Mouse (Mus musculus) midbrain, embryonic 11.5 days (tissue): Measurements from ENCODE around the gene 3100002H09Rik. TPM values are rescaled to one million over a fixed set of nuclear protein-coding genes. Genes with fewer than 3 reads are reported as not detected.

Experiments used
- ATAC-seq: fragments of 200-750 bp; cut with Nextera tagmentation; 2 replicates; pipeline ENCODE4 v1.8.0; 2017; ENCODE audit warnings: moderate TSS enrichment, moderate library complexity; ENCODE audit not compliant: low FRiP score
- DNase-seq: peaks from one replicate; pipeline ENCODE4 v3.0.0; 2015; ENCODE audit warnings: low spot score; ENCODE audit errors: missing footprints
- H3K27ac ChIP-seq: fragments of 300-500 bp; sonication (generic); 2 replicates; pipeline ENCODE4 v1.5.1; 2014; ENCODE audit warnings: low read depth, low read length
- H3K27me3 ChIP-seq: fragments of 300-500 bp; sonication (generic); 2 replicates; pipeline ENCODE4 v1.6.1; 2014; ENCODE audit warnings: mild to moderate bottlenecking, low read length, moderate library complexity, mixed read lengths; ENCODE audit not compliant: control insufficient read depth, insufficient read depth
- H3K36me3 ChIP-seq: fragments of 300-500 bp; sonication (generic); 2 replicates; pipeline ENCODE4 v1.6.1; 2014; ENCODE audit warnings: mild to moderate bottlenecking, low read length, moderate library complexity, mixed read lengths; ENCODE audit not compliant: control insufficient read depth, insufficient read depth
- H3K4me1 ChIP-seq: fragments of 300-500 bp; sonication (generic); 2 replicates; pipeline ENCODE4 v1.6.1; 2014; ENCODE audit warnings: low read length; ENCODE audit not compliant: control insufficient read depth, insufficient read depth
- H3K4me2 ChIP-seq: fragments of 300-500 bp; sonication (generic); 2 replicates; pipeline ENCODE4 v1.6.1; 2014; ENCODE audit warnings: mild to moderate bottlenecking, moderate library complexity
- H3K4me3 ChIP-seq: fragments of 300-500 bp; sonication (generic); 2 replicates; pipeline ENCODE4 v1.5.1; 2014; ENCODE audit warnings: low read depth, low read length
- H3K9ac ChIP-seq: fragments of 300-500 bp; sonication (generic); 2 replicates; pipeline ENCODE4 v1.6.1; 2014; ENCODE audit warnings: low read length
- H3K9me3 ChIP-seq: fragments of 300-500 bp; sonication (generic); 2 replicates; pipeline ENCODE4 v1.6.1; 2016; ENCODE audit warnings: low read length; ENCODE audit not compliant: control insufficient read depth
- WGBS: fragments of 180-500 bp; shearing (Covaris S2); extraction: QIAGEN DNeasy Blood & Tissue Kit; methylation state at CpG from one replicate; pipeline ENCODE4 v1.1.7; 2014; 5-methylcytosine and 5-hydroxymethylcytosine counted together
- polyA plus RNA-seq: library from polyadenylated mRNA; unstranded; fragments of >200 nt; fragmentation: Nextera tagmentation; extraction: Ambion mirVana; gene quantifications from 2 replicates; pipeline ENCODE4 v1.2.1, GENCODE M21; 2014

Gene 3100002H09Rik
- polyA plus RNA-seq, 1 experiment from 2014 or later, result 0.16 TPM

DNA sequence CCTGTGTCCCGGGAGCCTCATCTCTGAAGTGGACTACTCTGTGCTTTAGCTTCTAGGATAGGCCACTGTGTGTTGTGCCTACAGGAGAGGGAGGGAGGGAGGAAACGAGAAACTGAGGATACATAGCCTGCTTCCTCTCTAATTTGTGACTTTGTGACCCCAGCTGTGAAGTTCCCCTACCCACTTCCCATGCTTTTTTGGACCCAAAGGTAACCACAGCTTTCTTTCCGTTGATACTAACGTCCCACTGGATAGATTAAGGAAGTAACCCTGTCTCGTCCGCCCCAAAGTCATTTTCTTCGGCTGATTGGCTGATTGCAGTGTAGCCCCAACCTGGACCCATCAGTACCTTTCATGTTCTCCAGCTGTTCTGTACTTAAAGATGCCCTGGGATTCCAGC, 29.9 kb downstream of the 3100002H09Rik start:
- whole genome bisulfite sequencing, result 92% methylated on average over 7 of the region's 7 CpGs
- no peak for ATAC-seq
- no peak for DNase-seq
- H3K9ac ChIP-seq, result no peak overlapping the region
- H3K27ac ChIP-seq, result no peak overlapping the region
- no peak overlapping the region for H3K4me3 ChIP-seq
- peaks cover 7% of the 10 kb centered on the region for H3K27me3 ChIP-seq
- no peaks in the 10 kb centered on the region; the same call in 1 of the 2 replicates for H3K9me3 ChIP-seq
- no peak overlapping the region for H3K4me2 ChIP-seq
- peaks cover 9% of the 10 kb centered on the region for H3K4me1 ChIP-seq
- no peaks in the 10 kb centered on the region for H3K36me3 ChIP-seq

DNA sequence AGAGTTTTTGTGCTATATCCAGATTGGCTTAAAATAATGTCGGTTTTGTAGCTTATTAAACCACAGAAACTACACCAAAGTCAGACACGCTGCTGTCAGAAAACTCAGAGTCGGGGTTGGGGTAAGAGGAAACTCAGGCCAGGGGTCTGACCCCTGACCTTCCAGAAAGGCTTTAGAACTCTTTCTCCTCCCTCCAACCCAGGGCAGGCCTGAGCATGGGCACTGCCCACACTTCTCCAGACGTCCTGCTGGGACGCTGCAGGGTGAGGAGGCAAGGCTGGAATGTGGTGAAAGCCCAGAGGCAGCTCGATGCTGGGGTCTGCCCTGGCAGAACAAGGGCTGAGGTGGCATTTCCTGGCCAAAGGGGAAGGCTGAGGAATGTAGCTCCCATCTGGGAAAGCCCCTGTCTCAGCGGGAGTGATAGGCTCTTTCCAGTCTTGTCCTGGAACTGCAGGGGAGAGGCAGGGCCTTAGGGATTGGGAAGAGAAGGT, 34.6 kb downstream of the 3100002H09Rik start:
- WGBS, result 2% methylated on average over 7 of the region's 7 CpGs
- peaks cover 15% of the 10 kb centered on the region for H3K4me1 ChIP-seq
- no peak for ATAC-seq
- no peak overlapping the region for H3K27ac ChIP-seq
- DNase-seq, result peak; percentile 91
- peak overlapping the region; percentile 67; the same call in 1 of the 2 replicates for H3K9ac ChIP-seq
- H3K4me3 ChIP-seq, result peak overlapping the region; percentile 42
- peaks cover 19% of the 10 kb centered on the region for H3K27me3 ChIP-seq
- H3K9me3 ChIP-seq, result no peaks in the 10 kb centered on the region; the same call in 1 of the 2 replicates
- H3K4me2 ChIP-seq, result peak overlapping the region; percentile 80
- no peaks in the 10 kb centered on the region for H3K36me3 ChIP-seq

DNA sequence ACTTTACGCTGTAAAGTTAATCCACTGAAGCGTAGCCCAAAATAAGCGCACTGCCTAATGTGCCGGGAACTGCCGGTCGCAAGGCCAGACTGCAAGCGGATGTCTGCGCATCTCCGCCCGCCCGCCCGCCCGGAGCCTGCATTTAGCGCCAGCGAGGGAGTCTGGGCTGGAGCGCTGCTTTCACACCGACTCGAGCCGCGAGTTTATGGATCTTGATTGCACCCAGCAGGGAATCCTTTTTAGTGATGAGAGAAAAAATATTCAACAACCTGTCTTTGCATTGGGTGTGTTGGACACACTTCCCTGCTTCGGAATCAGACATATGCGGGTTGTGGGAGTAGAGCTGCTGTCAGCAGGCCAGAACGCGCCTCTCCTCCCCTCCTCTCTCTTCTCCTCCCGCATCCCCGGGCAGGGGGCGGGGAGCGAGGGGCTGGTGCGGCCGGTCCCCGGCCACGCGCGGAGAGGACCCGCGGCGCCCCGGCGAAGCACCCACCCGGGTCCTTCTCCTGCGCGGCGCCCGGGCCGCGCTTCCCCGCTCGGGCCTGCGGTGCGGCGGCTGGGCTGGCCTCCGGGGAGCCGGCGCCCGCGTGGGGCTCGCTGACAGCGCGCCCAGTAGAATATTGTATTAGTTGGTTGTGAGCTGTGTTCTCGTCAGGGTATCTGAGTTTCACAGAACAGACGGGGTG, 35.2 kb downstream of the 3100002H09Rik start:
- DNase-seq (peak; percentile 96), ATAC-seq (peak; percentile 45; the same call in 1 of the 2 replicates)
- H3K9ac ChIP-seq, result peak overlapping the region; percentile 67
- H3K36me3 ChIP-seq, result no peaks in the 10 kb centered on the region
- H3K4me2 ChIP-seq, result peak overlapping the region; percentile 80
- no peak overlapping the region for H3K27ac ChIP-seq
- H3K4me3 ChIP-seq, result peak overlapping the region; percentile 42
- no peaks in the 10 kb centered on the region; the same call in 1 of the 2 replicates for H3K9me3 ChIP-seq
- 1% methylated on average over 60 of the region's 61 CpGs for WGBS
- H3K27me3 ChIP-seq, result peaks cover 19% of the 10 kb centered on the region
- peaks cover 15% of the 10 kb centered on the region for H3K4me1 ChIP-seq

DNA sequence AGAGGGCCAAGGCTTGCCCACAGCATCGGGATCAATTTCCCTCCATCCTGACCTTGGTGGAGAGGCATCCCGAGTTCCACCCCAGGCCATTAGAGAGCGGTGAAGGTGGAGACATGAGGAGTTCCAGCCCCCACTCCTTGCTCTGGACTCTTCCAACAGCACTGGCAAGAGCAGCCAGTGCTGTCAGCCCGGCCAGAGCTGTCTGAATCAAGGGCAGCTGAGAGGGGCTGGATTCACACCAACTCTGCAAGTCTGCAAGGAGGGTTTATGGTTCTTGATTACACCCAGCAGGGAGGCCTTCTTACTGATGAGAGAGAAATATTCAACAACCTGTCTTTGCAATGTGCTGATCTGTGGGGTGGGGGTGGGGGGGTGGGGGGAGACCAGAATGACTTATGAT, 37.0 kb downstream of the 3100002H09Rik start:
- no peak overlapping the region for H3K27ac ChIP-seq
- H3K9me3 ChIP-seq, result no peaks in the 10 kb centered on the region; the same call in 1 of the 2 replicates
- no peak overlapping the region for H3K9ac ChIP-seq
- H3K4me2 ChIP-seq, result no peak overlapping the region
- H3K36me3 ChIP-seq, result no peaks in the 10 kb centered on the region
- no peak for DNase-seq
- H3K4me3 ChIP-seq, result no peak overlapping the region
- peaks cover 15% of the 10 kb centered on the region for H3K4me1 ChIP-seq
- H3K27me3 ChIP-seq, result peaks cover 19% of the 10 kb centered on the region
- ATAC-seq, result no peak
- 74% methylated on average over 4 of the region's 4 CpGs for WGBS

DNA sequence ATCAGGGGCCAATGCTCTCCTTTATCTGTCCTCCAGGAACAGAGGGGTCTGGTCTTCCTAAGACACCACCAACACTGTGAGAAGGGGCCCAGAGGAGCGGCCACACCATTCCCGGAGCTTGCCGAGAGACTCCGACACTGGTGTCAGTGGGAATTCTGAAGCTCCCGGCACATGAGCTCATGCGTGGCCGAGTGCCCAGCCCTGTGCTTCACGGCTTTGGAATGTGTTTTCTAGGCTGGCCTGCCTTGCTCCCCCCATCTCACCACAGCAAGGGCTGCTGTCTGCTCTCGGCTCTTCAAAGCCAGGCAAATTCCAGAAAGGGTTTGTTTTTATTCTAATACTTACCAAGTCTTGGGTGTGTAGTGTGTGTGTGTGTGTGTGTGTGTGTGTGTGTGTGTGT, 39.6 kb downstream of the 3100002H09Rik start:
- no peak for DNase-seq
- Histone ChIP-seq H3K9me3 (no peaks in the 10 kb centered on the region), H3K27me3 (peaks cover 14% of the 10 kb centered on the region), H3K36me3 (no peaks in the 10 kb centered on the region), H3K9ac (no peak overlapping the region), H3K4me3 (no peak overlapping the region), H3K4me2 (no peak overlapping the region), H3K4me1 (peaks cover 13% of the 10 kb centered on the region), H3K27ac (no peak overlapping the region)
- 69% methylated on average over 9 of the region's 9 CpGs for WGBS
- ATAC-seq, result no peak

DNA sequence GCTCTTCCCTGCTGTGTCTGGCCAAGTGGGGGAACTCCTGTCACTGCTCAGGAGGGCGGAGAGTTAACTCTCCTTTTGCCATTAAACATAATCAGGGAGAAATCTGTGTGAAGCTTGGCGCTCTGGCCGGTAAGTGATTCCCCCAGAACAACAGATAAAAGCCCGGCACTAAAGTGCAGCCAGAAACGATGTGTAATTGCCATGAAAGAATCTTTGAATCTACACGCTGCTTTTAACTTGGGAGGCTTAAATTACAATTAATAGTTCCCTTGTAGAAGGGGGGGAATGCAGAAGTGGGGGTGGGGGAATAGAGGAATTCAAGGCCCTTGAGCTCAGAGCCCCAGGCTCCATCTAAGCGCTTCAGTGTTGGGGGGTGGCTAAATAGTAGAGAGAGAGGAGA, 40.9 kb downstream of the 3100002H09Rik start:
- no peak overlapping the region for H3K4me2 ChIP-seq
- DNase-seq, result no peak
- no peaks in the 10 kb centered on the region for H3K36me3 ChIP-seq
- ATAC-seq, result no peak
- no peak overlapping the region for H3K9ac ChIP-seq
- no peak overlapping the region for H3K4me3 ChIP-seq
- peaks cover under 1% of the 10 kb centered on the region; the same call in 1 of the 2 replicates for H3K4me1 ChIP-seq
- no peak overlapping the region for H3K27ac ChIP-seq
- H3K27me3 ChIP-seq, result peaks cover 8% of the 10 kb centered on the region
- 50% methylated on average over 7 of the region's 7 CpGs for WGBS
- H3K9me3 ChIP-seq, result no peaks in the 10 kb centered on the region

DNA sequence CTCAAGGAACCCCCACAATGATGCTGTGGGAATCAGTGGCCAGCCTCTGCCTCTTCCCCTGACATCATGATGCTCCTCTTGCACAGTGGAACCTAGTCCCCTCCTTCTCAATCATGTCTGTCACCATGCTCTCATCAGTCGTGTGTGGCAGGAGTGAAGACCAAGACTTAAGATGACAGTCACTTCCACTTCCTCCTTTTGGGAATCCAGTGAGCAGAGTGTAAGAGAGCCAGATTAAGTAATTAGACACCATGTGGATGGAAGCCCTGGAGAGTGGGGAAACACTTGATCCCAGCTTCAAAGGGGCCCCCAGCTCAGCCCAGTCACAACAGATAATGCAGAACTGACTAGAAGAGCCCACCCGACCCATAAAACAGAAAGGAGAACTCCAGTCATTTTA, 47.2 kb downstream of the 3100002H09Rik start:
- no peak overlapping the region for H3K4me2 ChIP-seq
- ATAC-seq (no peak), DNase-seq (no peak)
- H3K36me3 ChIP-seq, result no peaks in the 10 kb centered on the region
- WGBS, result 29% methylated on average over 2 of the region's 2 CpGs
- H3K4me1 ChIP-seq, result peaks cover 9% of the 10 kb centered on the region
- no peaks in the 10 kb centered on the region for H3K9me3 ChIP-seq
- no peak overlapping the region for H3K27ac ChIP-seq
- no peak overlapping the region for H3K4me3 ChIP-seq
- no peak overlapping the region for H3K9ac ChIP-seq
- H3K27me3 ChIP-seq, result no peaks in the 10 kb centered on the region

DNA sequence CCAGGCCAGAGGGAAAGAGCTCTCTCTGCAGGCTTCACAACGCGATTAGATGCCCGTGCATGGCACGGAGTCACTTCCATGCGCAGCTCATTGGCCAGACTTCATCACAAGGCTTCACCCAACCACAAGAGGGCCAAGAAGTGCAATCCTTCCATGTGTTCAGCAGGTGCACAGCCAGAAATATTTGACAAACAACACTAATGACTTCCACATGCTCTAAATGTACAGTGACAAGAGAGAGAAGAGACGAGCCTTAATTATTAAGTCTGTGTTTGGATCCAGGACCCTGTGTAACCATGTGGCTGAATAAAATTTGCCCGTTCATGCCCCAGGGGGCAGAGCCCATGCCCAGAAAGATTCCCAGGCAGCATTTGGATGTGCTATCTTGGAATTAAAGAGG, 47.9 kb downstream of the 3100002H09Rik start:
- H3K4me2 ChIP-seq, result no peak overlapping the region
- WGBS, result 70% methylated on average over 7 of the region's 7 CpGs
- H3K27me3 ChIP-seq, result no peaks in the 10 kb centered on the region
- no peak for ATAC-seq
- no peak overlapping the region for H3K9ac ChIP-seq
- no peak overlapping the region for H3K4me3 ChIP-seq
- no peaks in the 10 kb centered on the region for H3K36me3 ChIP-seq
- DNase-seq, result no peak
- H3K27ac ChIP-seq, result no peak overlapping the region
- H3K4me1 ChIP-seq, result peaks cover 9% of the 10 kb centered on the region
- no peaks in the 10 kb centered on the region for H3K9me3 ChIP-seq
